Mouse (Mus musculus): Measurements from ENCODE around the gene Pmpca. TPM values are rescaled to one million over a fixed set of nuclear protein-coding genes. Genes with fewer than 3 reads are reported as not detected.

The Pmpca gene
- polyA plus RNA-seq, 1 experiment: 21.2 TPM

DNA sequence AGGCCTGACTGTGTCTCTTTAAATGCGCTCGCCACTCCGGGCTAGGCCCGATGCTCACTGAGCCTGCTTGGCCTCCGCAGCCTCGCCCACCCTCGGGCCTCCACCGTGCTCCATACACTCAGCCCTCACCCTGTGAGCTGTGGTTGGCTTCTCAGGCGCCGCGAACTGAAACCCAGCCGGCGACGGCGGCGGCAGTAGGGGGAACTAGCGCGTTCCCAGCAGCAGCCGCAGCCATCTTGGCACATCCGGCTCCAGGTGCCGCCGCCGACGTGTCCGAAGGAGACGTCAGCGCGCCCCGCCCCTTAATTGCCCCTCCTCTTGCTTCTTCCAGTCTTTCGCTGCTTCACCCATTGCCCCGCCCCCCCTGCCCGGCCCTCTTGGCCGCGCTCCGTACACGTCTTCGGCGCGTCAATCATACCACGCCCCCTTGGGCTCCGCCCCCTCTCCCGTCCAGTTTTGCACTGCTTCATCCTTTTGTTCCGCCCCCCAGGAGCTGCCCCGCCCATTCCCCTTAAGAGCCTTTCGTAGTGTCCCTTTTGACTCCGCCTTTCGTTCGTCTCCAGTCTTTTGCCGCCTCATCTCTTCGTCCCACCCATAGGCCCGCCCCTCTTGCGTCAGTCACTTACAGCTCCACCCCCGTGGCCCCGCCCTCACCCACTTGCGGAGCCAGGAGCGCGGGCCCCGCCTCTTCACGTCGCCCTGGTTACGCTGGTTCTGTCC is 56.0 kb downstream of the Pmpca start, which contains the start of gene Sec16a:
TSS of gene Sec16a (minus strand) at position 271 of the 720 bp plus-strand sequence.
- TF ChIP-seq CTCF (IDR thresholded peaks at IDR 0.05; ENCODE audit: extremely low read depth, insufficient read depth, insufficient read length, insufficient replicate concordance) (peak; percentile 6; the same call in 1 of the 2 replicates), POLR2A (IDR thresholded peaks at IDR 0.05; ENCODE audit: low read depth, low read length) (peak; percentile 89)
- Histone ChIP-seq H3K36me3 (ENCODE audit: control insufficient read depth, insufficient read depth, low read length) (peaks cover 12% of the 10 kb centered on the region), H3K27me3 (ENCODE audit: control insufficient read depth, insufficient read depth, low read length) (no peaks in the 10 kb centered on the region), H3K27ac (ENCODE audit: insufficient read depth, low read length) (peak within 1 kb of the TSS; percentile 95), H3K4me3 (ENCODE audit: extremely low read depth, insufficient read depth, insufficient read length) (peak within 1 kb of the TSS; percentile 95), H3K4me1 (ENCODE audit: control insufficient read depth, insufficient read depth, insufficient read length) (peaks cover 4% of the 10 kb centered on the region; the same call in 1 of the 2 replicates)
- WGBS: under 1% methylated on average over 58 of the region's 61 CpGs
- DNase-seq (ENCODE audit: low read depth in 1 of 2, low spot score in 2 of 2): peak; percentile 100

- peak in 1 of 2 experiments; percentile 88 for DNase-seq (ENCODE audit: low read depth in 1 of 2, low spot score in 2 of 2)
- no peak for TF ChIP-seq POLR2A (IDR thresholded peaks at IDR 0.05; ENCODE audit: low read depth, low read length)
- no peak for TF ChIP-seq CTCF (IDR thresholded peaks at IDR 0.05; ENCODE audit: extremely low read depth, insufficient read depth, insufficient read length, insufficient replicate concordance)
- Histone ChIP-seq H3K27ac (ENCODE audit: insufficient read depth, low read length) (peak overlapping the region; percentile 86), H3K36me3 (ENCODE audit: control insufficient read depth, insufficient read depth, low read length) (peaks cover 9% of the 10 kb centered on the region), H3K4me1 (ENCODE audit: control insufficient read depth, insufficient read depth, insufficient read length) (peaks cover 4% of the 10 kb centered on the region; the same call in 1 of the 2 replicates), H3K4me3 (ENCODE audit: extremely low read depth, insufficient read depth, insufficient read length) (peak overlapping the region; percentile 73), H3K27me3 (ENCODE audit: control insufficient read depth, insufficient read depth, low read length) (no peaks in the 10 kb centered on the region)
- WGBS: 1% methylated on average over 44 of the region's 44 CpGs
These were observed 56.7 kb downstream of the Pmpca start for GRCm38 (mm10) chr2:26445666-26446445.

GRCm38 (mm10) chr2:26446671-26447070 is 57.5 kb downstream of the Pmpca start:
- Histone ChIP-seq H3K36me3 (ENCODE audit: control insufficient read depth, insufficient read depth, low read length) (0 out of 2 replicates have a peak, but pooled peaks cover 1% of the 10 kb centered on the region), H3K4me3 (ENCODE audit: extremely low read depth, insufficient read depth, insufficient read length) (no peak overlapping the region), H3K4me1 (ENCODE audit: control insufficient read depth, insufficient read depth, insufficient read length) (peaks cover 4% of the 10 kb centered on the region; the same call in 1 of the 2 replicates), H3K27ac (ENCODE audit: insufficient read depth, low read length) (no peak overlapping the region), H3K27me3 (ENCODE audit: control insufficient read depth, insufficient read depth, low read length) (no peaks in the 10 kb centered on the region)
- 70% methylated on average over 4 of the region's 4 CpGs for WGBS
- DNase-seq (ENCODE audit: low read depth in 1 of 2, low spot score in 2 of 2): no peak
- TF ChIP-seq CTCF (IDR thresholded peaks at IDR 0.05; ENCODE audit: extremely low read depth, insufficient read depth, insufficient read length, insufficient replicate concordance): no peak
- TF ChIP-seq POLR2A (IDR thresholded peaks at IDR 0.05; ENCODE audit: low read depth, low read length): no peak

Other genes with a start within 250 kb of the Pmpca start
- 0.04 TPM in 1 of 2 replicates, not detected in the other for gene Lhx3, start 181.1 kb upstream of the Pmpca start, polyA plus RNA-seq (2012; rRNA removed)
- 7.0 and 9.8 TPM in 2 replicates for gene Qsox2, start 151.8 kb upstream of the Pmpca start, polyA plus RNA-seq (2012; rRNA removed)
- gene Ccdc187, start 94.8 kb upstream of the Pmpca start, polyA plus RNA-seq (2012; rRNA removed): not detected in 2 replicates
- 17.7 and 21.1 TPM in 2 replicates for gene Gpsm1, start 73.8 kb upstream of the Pmpca start, polyA plus RNA-seq (2012; rRNA removed)
- 13.4 and 20.0 TPM in 2 replicates for gene Dnlz, start 37.2 kb upstream of the Pmpca start, polyA plus RNA-seq (2012; rRNA removed)
- gene Card9, start 28.4 kb upstream of the Pmpca start, polyA plus RNA-seq (2012; rRNA removed): 11.9 and 17.7 TPM in 2 replicates
- gene Snapc4, start 8.7 kb upstream of the Pmpca start, polyA plus RNA-seq (2012; rRNA removed): 41.1 and 46.5 TPM in 2 replicates
- gene Entr1, start within 50 bp of the Pmpca start, polyA plus RNA-seq (2012; rRNA removed): 60.1 and 70.5 TPM in 2 replicates
- 22.8 and 26.1 TPM in 2 replicates for gene Inpp5e, start 19.9 kb downstream of the Pmpca start, polyA plus RNA-seq (2012; rRNA removed)
- 65.2 and 74.3 TPM in 2 replicates for gene Sec16a, start 55.9 kb downstream of the Pmpca start, polyA plus RNA-seq (2012; rRNA removed)
- gene Notch1, start 127.3 kb downstream of the Pmpca start, polyA plus RNA-seq (2012; rRNA removed): 34.6 and 39.6 TPM in 2 replicates
- 167 and 196 TPM in 2 replicates for gene Egfl7, start 190.7 kb downstream of the Pmpca start, polyA plus RNA-seq (2012; rRNA removed)
- not detected in 2 replicates for gene Gm20532, start 197.3 kb downstream of the Pmpca start, polyA plus RNA-seq (2012; rRNA removed)
- 22.7 and 27.7 TPM in 2 replicates for gene Agpat2, start 215.1 kb downstream of the Pmpca start, polyA plus RNA-seq (2012; rRNA removed)
- gene Fam69b, start 239.1 kb downstream of the Pmpca start, polyA plus RNA-seq (2012; rRNA removed): 3.0 and 3.6 TPM in 2 replicates

Measured in spleen, adult 2 months (tissue).